Mouse (Mus musculus): ENCODE data around the gene Tmem128. TPM values are rescaled to one million over a fixed set of nuclear protein-coding genes. Genes with fewer than 3 reads are reported as not detected.

Tmem128 gene
- total and polyA plus RNA-seq, 3 experiments, result 55.9 to 78.9 TPM; not detected in 1

- no peak for DNase-seq (ENCODE audit: low read depth, low spot score)
- Histone ChIP-seq H3K27me3 (ENCODE audit: control insufficient read depth in 1 of 2, insufficient read depth in 2 of 2, low read length in 2 of 2) (no peaks in the 10 kb centered on the region), H3K9me3 (replicated peaks; ENCODE audit: insufficient read depth, low read length) (no peaks in the 10 kb centered on the region), H3K27ac (ENCODE audit: control insufficient read depth, low read depth, low read length) (no peak overlapping the region), H3K4me3 (ENCODE audit: control insufficient read depth in 1 of 2, insufficient read depth in 1 of 2, low read depth in 2 of 2, low read length in 2 of 2) (no peak overlapping the region), H3K9ac (ENCODE audit: control insufficient read depth, low read depth, low read length, poor library complexity, severe bottlenecking) (no peak overlapping the region), H3K4me1 (ENCODE audit: control insufficient read depth in 1 of 2, insufficient read depth in 2 of 2, low read length in 2 of 2) (peaks cover 3 to 14% of the 10 kb centered on the region in 2 experiments; a peak in 3 of 4 replicates), H3K79me2 (ENCODE audit: control insufficient read depth, insufficient read depth, low read length, poor library complexity) (peaks cover 14% of the 10 kb centered on the region), H3K36me3 (ENCODE audit: control insufficient read depth in 1 of 2, insufficient read depth in 2 of 2, low read length in 2 of 2) (peaks cover 2 to 15% of the 10 kb centered on the region in 2 experiments)
- TF ChIP-seq TBP (IDR thresholded peaks at IDR 0.05; ENCODE audit: low read depth, low read length) (no peak), ZKSCAN1 (IDR thresholded peaks at IDR 0.05; ENCODE audit: low read depth, low read length) (no peak), KAT2A (conservative IDR thresholded peaks at IDR 0.05; ENCODE audit: low read depth, low read length) (no peak), RCOR1 (IDR thresholded peaks at IDR 0.05; ENCODE audit: low read depth, low read length) (no peak), MYB (IDR thresholded peaks at IDR 0.05; ENCODE audit: low read depth, low read length) (no peak), MYC (IDR thresholded peaks at IDR 0.05; ENCODE audit: low read depth, low read length) (no peak), USF2 (IDR thresholded peaks at IDR 0.05; ENCODE audit: borderline replicate concordance in 1 of 2, insufficient read depth in 1 of 2, low read depth in 1 of 2, low read length in 2 of 2) (no peak), E2F4 (IDR thresholded peaks at IDR 0.05; ENCODE audit: borderline replicate concordance, low read depth, low read length) (no peak), GABPA (IDR thresholded peaks at IDR 0.05; ENCODE audit: low read depth, low read length) (no peak), NRF1 (IDR thresholded peaks at IDR 0.05; ENCODE audit: insufficient read depth, low read depth, low read length, poor library complexity, severe bottlenecking) (no peak), EP300 (IDR thresholded peaks at IDR 0.05; ENCODE audit: low read depth in 1 of 2, low read length in 2 of 2) (no peak), ETS1 (IDR thresholded peaks at IDR 0.05; ENCODE audit: low read depth, low read length) (no peak)
Observed at GRCm38 (mm10) chr5:38258034-38258772, 1.8 kb upstream of the Tmem128 start.

DNA sequence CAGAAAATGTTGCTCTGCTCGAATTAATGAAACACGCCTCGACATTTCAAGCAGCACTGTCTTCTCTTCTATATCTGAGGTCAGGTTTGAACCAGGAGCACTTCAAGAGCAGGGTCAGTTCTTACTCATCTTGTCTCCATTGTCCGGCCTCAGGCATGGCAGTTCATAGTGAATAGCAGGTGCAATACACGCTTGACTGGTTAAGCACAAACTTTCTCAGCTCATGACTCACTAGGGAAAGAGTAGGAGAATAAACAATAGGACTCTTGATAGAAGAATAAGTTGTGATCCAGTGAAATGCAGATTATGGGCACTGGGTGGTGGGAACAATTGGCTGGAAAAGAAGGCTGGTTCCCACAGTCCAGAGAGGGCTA is 1.2 kb upstream of the Tmem128 start:
- TF ChIP-seq MXI1 (IDR thresholded peaks at IDR 0.05; ENCODE audit: low read depth, low read length) (no peak), SIN3A (IDR thresholded peaks at IDR 0.05; ENCODE audit: low read length) (no peak), UBTF (IDR thresholded peaks at IDR 0.05; ENCODE audit: borderline replicate concordance, insufficient read depth, low read depth, low read length) (no peak), ZMIZ1 (IDR thresholded peaks at IDR 0.05; ENCODE audit: low read depth, low read length) (no peak), GATA1 (IDR thresholded peaks at IDR 0.05; ENCODE audit: low read depth, low read length) (no peak), MYC (IDR thresholded peaks at IDR 0.05; ENCODE audit: low read depth, low read length) (no peak), RCOR1 (IDR thresholded peaks at IDR 0.05; ENCODE audit: low read depth, low read length) (no peak), MAZ (IDR thresholded peaks at IDR 0.05; ENCODE audit: low read depth, low read length) (no peak), MAFK (IDR thresholded peaks at IDR 0.05; ENCODE audit: borderline replicate concordance, low read depth, low read length) (no peak), POLR2AphosphoS2 (IDR thresholded peaks at IDR 0.05; ENCODE audit: low read length) (no peak), ETS1 (IDR thresholded peaks at IDR 0.05; ENCODE audit: low read depth, low read length) (no peak), USF1 (IDR thresholded peaks at IDR 0.05; ENCODE audit: low read depth, low read length) (no peak)
- no peak overlapping the region for H3K27ac ChIP-seq (ENCODE audit: control insufficient read depth, low read depth, low read length)
- no peak for DNase-seq (ENCODE audit: low read depth, low spot score)
- peaks cover 3 to 14% of the 10 kb centered on the region in 2 experiments; a peak in 3 of 4 replicates for H3K4me1 ChIP-seq (ENCODE audit: control insufficient read depth in 1 of 2, insufficient read depth in 2 of 2, low read length in 2 of 2)
- no peaks in the 10 kb centered on the region for H3K27me3 ChIP-seq (ENCODE audit: control insufficient read depth in 1 of 2, insufficient read depth in 2 of 2, low read length in 2 of 2)
- no peak overlapping the region for H3K9ac ChIP-seq (ENCODE audit: control insufficient read depth, low read depth, low read length, poor library complexity, severe bottlenecking)
- peaks cover 2 to 15% of the 10 kb centered on the region in 2 experiments for H3K36me3 ChIP-seq (ENCODE audit: control insufficient read depth in 1 of 2, insufficient read depth in 2 of 2, low read length in 2 of 2)
- no peaks in the 10 kb centered on the region for H3K9me3 ChIP-seq (replicated peaks; ENCODE audit: insufficient read depth, low read length)
- no peak overlapping the region for H3K4me3 ChIP-seq (ENCODE audit: control insufficient read depth in 1 of 2, insufficient read depth in 1 of 2, low read depth in 2 of 2, low read length in 2 of 2)
- peaks cover 14% of the 10 kb centered on the region for H3K79me2 ChIP-seq (ENCODE audit: control insufficient read depth, insufficient read depth, low read length, poor library complexity)

All from MEL (cell line).